Mouse (Mus musculus) E14TG2a.4 (cell line): ENCODE results near the gene Gm10134.
"Not testable (repeated sequence)": the region's sequence is repeated elsewhere in the genome, so short reads cannot be mapped to it uniquely, and the experiment has no call there.

Source experiments
- H3K27me3 ChIP-seq: 2 replicates; pipeline ENCODE4 v1.6.1; 2014; ENCODE audit warnings: low read length, control low read depth; ENCODE audit not compliant: insufficient read depth
- H3K36me3 ChIP-seq: 2 replicates; pipeline ENCODE4 v1.6.1; 2014; ENCODE audit warnings: low read length, control low read depth; ENCODE audit not compliant: insufficient read depth
- H3K4me1 ChIP-seq: replicated peaks from 2 replicates; pipeline ENCODE4 v1.6.1; 2014; ENCODE audit warnings: low read depth, low read length, control low read depth
- H3K4me3 ChIP-seq: replicated peaks from 2 replicates; pipeline ENCODE4 v1.5.1; 2014; ENCODE audit warnings: mild to moderate bottlenecking, low read length
- H3K9me3 ChIP-seq: 2 replicates; pipeline ENCODE4 v1.6.1; 2014; ENCODE audit warnings: low read length, control low read depth
- CTCF ChIP-seq: conservative IDR thresholded peaks from 2 replicates; pipeline ENCODE4 v1.5.1; 2014; ENCODE audit warnings: low read length
- NANOG ChIP-seq: IDR thresholded peaks from 2 replicates; pipeline ENCODE4 v1.6.1; 2014; ENCODE audit warnings: borderline replicate concordance, low read length, mixed read lengths
- POU5F1 ChIP-seq: IDR thresholded peaks from 2 replicates; pipeline ENCODE4 v1.6.1; 2014; ENCODE audit warnings: low read length, borderline replicate concordance

The Gm10134 gene

GRCm38 (mm10) chr2:28470591-28470990 is 35.3 kb upstream of the Gm10134 start:
- Histone ChIP-seq H3K9me3 (no peaks in the 10 kb centered on the region), H3K4me3 (peak overlapping the region; percentile 99), H3K27me3 (no peaks in the 10 kb centered on the region), H3K36me3 (peaks cover 41% of the 10 kb centered on the region), H3K4me1 (peaks cover 57% of the 10 kb centered on the region)
- TF ChIP-seq POU5F1 (no peak), CTCF (no peak), NANOG (no peak)

GRCm38 (mm10) chr2:28472011-28472410 is 33.9 kb upstream of the Gm10134 start:
- H3K27me3 ChIP-seq, H3K9me3 ChIP-seq: not testable (repeated sequence)

GRCm38 (mm10) chr2:28477993-28478392 is 27.9 kb upstream of the Gm10134 start:
- not testable (repeated sequence) for H3K4me3 ChIP-seq, H3K9me3 ChIP-seq, H3K27me3 ChIP-seq, H3K36me3 ChIP-seq
- H3K4me1 ChIP-seq = peaks cover 31% of the 10 kb centered on the region

More at GRCm38 (mm10) chr2:28472011-28472410, 33.9 kb upstream of the Gm10134 start:
- peaks cover 41% of the 10 kb centered on the region for H3K36me3 ChIP-seq
- not testable (repeated sequence) for H3K4me3 ChIP-seq
- H3K4me1 ChIP-seq = peaks cover 49% of the 10 kb centered on the region

- Histone ChIP-seq H3K27me3 (no peaks in the 10 kb centered on the region), H3K4me3 (peak overlapping the region; percentile 75), H3K9me3 (no peaks in the 10 kb centered on the region), H3K36me3 (peaks cover 6% of the 10 kb centered on the region; the same call in 1 of the 2 replicates), H3K4me1 (peaks cover 28% of the 10 kb centered on the region)
- TF ChIP-seq NANOG (no peak), CTCF (no peak), POU5F1 (no peak)
Measured at GRCm38 (mm10) chr2:28479208-28480204, 26.4 kb upstream of the Gm10134 start.

GRCm38 (mm10) chr2:28483861-28484260 is 22.0 kb upstream of the Gm10134 start:
- Histone ChIP-seq H3K9me3 (peaks cover 3% of the 10 kb centered on the region; the same call in 1 of the 2 replicates), H3K4me1 (peaks cover 16% of the 10 kb centered on the region), H3K4me3 (no peak overlapping the region), H3K27me3 (no peaks in the 10 kb centered on the region), H3K36me3 (peaks cover 6% of the 10 kb centered on the region; the same call in 1 of the 2 replicates)
- TF ChIP-seq NANOG = no peak
- TF ChIP-seq CTCF = no peak
- no peak for TF ChIP-seq POU5F1

GRCm38 (mm10) chr2:28494521-28494920 is 11.4 kb upstream of the Gm10134 start:
- H3K9me3 ChIP-seq = peaks cover 36% of the 10 kb centered on the region
- TF ChIP-seq NANOG (no peak), POU5F1 (no peak), CTCF (no peak)

GRCm38 (mm10) chr2:28495207-28495756 is 10.6 kb upstream of the Gm10134 start:
- no peak for TF ChIP-seq POU5F1
- TF ChIP-seq NANOG = no peak
- peaks cover 20% of the 10 kb centered on the region for H3K4me1 ChIP-seq
- H3K4me3 ChIP-seq = no peak overlapping the region
- no peaks in the 10 kb centered on the region for H3K27me3 ChIP-seq
- no peaks in the 10 kb centered on the region for H3K36me3 ChIP-seq
- H3K9me3 ChIP-seq = peaks cover 36% of the 10 kb centered on the region

More at GRCm38 (mm10) chr2:28494521-28494920, 11.4 kb upstream of the Gm10134 start:
- no peaks in the 10 kb centered on the region for H3K36me3 ChIP-seq
- H3K4me3 ChIP-seq = no peak overlapping the region
- no peaks in the 10 kb centered on the region for H3K27me3 ChIP-seq
- H3K4me1 ChIP-seq = peaks cover 16% of the 10 kb centered on the region

GRCm38 (mm10) chr2:28495801-28496595 is 9.9 kb upstream of the Gm10134 start:
- peaks cover 20% of the 10 kb centered on the region for H3K4me1 ChIP-seq
- H3K4me3 ChIP-seq = no peak overlapping the region
- TF ChIP-seq NANOG (no peak), POU5F1 (no peak), CTCF (no peak)
- no peaks in the 10 kb centered on the region for H3K36me3 ChIP-seq
- peaks cover 36% of the 10 kb centered on the region for H3K9me3 ChIP-seq
- H3K27me3 ChIP-seq = no peaks in the 10 kb centered on the region
